In the genomic region with DNA sequence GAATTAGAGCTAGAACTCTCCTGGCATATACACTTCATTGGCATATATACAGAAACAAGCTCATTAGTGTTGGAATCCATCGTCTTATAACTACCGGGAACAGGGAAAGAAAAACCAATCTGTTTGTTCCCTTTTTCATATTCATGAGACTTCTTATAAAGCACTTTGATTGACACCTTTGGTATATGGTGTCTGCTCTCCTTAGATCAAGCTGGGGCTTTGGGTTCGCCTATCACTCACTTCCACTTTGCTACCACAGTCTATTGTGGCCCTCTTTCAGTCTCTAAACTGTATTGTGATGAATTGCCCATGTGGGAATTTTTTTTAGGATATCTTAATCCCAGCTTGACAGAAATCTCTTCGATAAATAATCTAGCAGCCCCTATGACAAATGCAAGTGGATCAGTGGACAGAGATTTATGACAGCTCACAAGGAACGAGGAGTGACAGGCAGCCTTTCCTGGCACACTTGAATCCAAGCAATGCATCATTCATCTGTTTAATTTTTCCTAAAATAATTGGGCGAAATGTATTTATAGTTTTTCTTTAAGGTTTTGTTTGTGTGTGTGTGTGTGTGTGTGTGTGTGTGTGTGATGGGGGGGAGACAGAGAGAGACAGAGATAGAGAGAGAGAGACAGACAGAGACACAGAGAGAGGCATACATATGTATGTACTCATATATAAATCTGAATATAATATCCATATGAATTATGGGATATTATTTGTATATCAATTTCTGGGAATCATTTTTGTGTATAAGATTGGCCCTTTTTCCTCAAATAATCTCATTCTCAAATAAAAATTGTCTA, we compare ENCODE assay signal across 19 mouse cellular contexts.
DNase-seq lines count a peak whose midpoint lies in the region; ATAC-seq and TF ChIP-seq lines count a peak whose summit lies in the region.
"Had no signal": no experiment of that assay in that cellular context is flagged by ENCODE, and none has a peak within 500 bp of the region (broad histone marks: within the 10 kb centered on the region; RNA-seq: fewer than 3 reads in every experiment).

No protein-coding gene starts in this region.

- H3K9me3 ChIP-seq in forebrain, embryonic 12.5 days, result no peaks in the 10 kb centered on the region
- H3K9me3 ChIP-seq in hindbrain, embryonic 14.5 days (ENCODE audit: control insufficient read depth, low read length), result no peaks in the 10 kb centered on the region
- H3K9me3 ChIP-seq in neural tube, embryonic 14.5 days (ENCODE audit: control insufficient read depth, low read length), result no peaks in the 10 kb centered on the region
- no peaks in the 10 kb centered on the region for H3K9me3 ChIP-seq in stomach, postnatal 0 days (ENCODE audit: control insufficient read depth, low read length)
- H3K9me3 ChIP-seq: intestine, embryonic 15.5 days; kidney, embryonic 15.5 days; liver, embryonic 15.5 days; stomach, embryonic 15.5 days had no signal

- no peak overlapping the region for H3K4me2 ChIP-seq in forebrain, embryonic 12.5 days
- H3K4me2 ChIP-seq in hindbrain, embryonic 14.5 days (replicated peaks), result no peak overlapping the region
- no peak overlapping the region for H3K4me2 ChIP-seq in neural tube, embryonic 14.5 days (ENCODE audit: low read depth, low read length)
- no peak overlapping the region for H3K4me2 ChIP-seq in stomach, postnatal 0 days (replicated peaks; ENCODE audit: low read depth)
- H3K4me2 ChIP-seq: intestine, embryonic 15.5 days; kidney, embryonic 15.5 days; liver, embryonic 15.5 days; stomach, embryonic 15.5 days had no signal

- WGBS in forebrain, embryonic 12.5 days, result 38% methylated on average over 6 of the region's 6 CpGs
- 34% methylated on average over 6 of the region's 6 CpGs for WGBS in hindbrain, embryonic 14.5 days
- WGBS in neural tube, embryonic 14.5 days, result 55% methylated on average over 6 of the region's 6 CpGs
- 66% methylated on average over 6 of the region's 6 CpGs for WGBS in stomach, postnatal 0 days

- H3K27me3 ChIP-seq in forebrain, embryonic 12.5 days, result no peaks in the 10 kb centered on the region
- H3K27me3 ChIP-seq in hindbrain, embryonic 14.5 days (ENCODE audit: control insufficient read depth, insufficient read depth, low read length), result no peaks in the 10 kb centered on the region
- H3K27me3 ChIP-seq in neural tube, embryonic 14.5 days (ENCODE audit: control insufficient read depth, insufficient read depth, low read length), result no peaks in the 10 kb centered on the region
- no peaks in the 10 kb centered on the region for H3K27me3 ChIP-seq in stomach, postnatal 0 days (ENCODE audit: control insufficient read depth, insufficient read depth, low read length)
- H3K27me3 ChIP-seq: intestine, embryonic 15.5 days; kidney, embryonic 15.5 days; liver, embryonic 15.5 days; stomach, embryonic 15.5 days had no signal

- H3K9ac ChIP-seq in forebrain, embryonic 12.5 days, result no peak overlapping the region
- no peak overlapping the region for H3K9ac ChIP-seq in hindbrain, embryonic 14.5 days
- H3K9ac ChIP-seq in neural tube, embryonic 14.5 days (replicated peaks; ENCODE audit: low read depth, low read length), result no peak overlapping the region
- no peak overlapping the region for H3K9ac ChIP-seq in stomach, postnatal 0 days (ENCODE audit: low read length)
- H3K9ac ChIP-seq: intestine, embryonic 15.5 days; kidney, embryonic 15.5 days; liver, embryonic 15.5 days; stomach, embryonic 15.5 days had no signal

- intact Hi-C loops in left cerebral cortex, adult 2 months (cut with DNase I), result no loop called here
- intact Hi-C loops in left cerebral cortex, postnatal 36 days (cut with DNase I), result no loop called here

- ATAC-seq in forebrain, embryonic 12.5 days (ENCODE audit: low FRiP score), result peak; percentile 76; the same call in 1 of the 2 replicates
- peak; percentile 61; the same call in 1 of the 2 replicates for ATAC-seq in hindbrain, embryonic 14.5 days (ENCODE audit: low FRiP score)
- 0 out of 2 replicates have a peak, but pooled peaks have one; percentile 34 for ATAC-seq in neural tube, embryonic 14.5 days (ENCODE audit: low read depth)
- ATAC-seq in stomach, postnatal 0 days (ENCODE audit: low FRiP score, low TSS enrichment), result no peak
- ATAC-seq: intestine, embryonic 15.5 days; lung, postnatal 0 days had no signal

- no peaks in the 10 kb centered on the region for H3K36me3 ChIP-seq in forebrain, embryonic 12.5 days (replicated peaks)
- no peaks in the 10 kb centered on the region for H3K36me3 ChIP-seq in hindbrain, embryonic 14.5 days (replicated peaks; ENCODE audit: control insufficient read depth, insufficient read depth)
- H3K36me3 ChIP-seq in neural tube, embryonic 14.5 days (ENCODE audit: control insufficient read depth, insufficient read depth, low read length), result no peaks in the 10 kb centered on the region
- no peaks in the 10 kb centered on the region for H3K36me3 ChIP-seq in stomach, postnatal 0 days (ENCODE audit: control insufficient read depth, insufficient read depth, low read length)
- H3K36me3 ChIP-seq: intestine, embryonic 15.5 days; kidney, embryonic 15.5 days; liver, embryonic 15.5 days; stomach, embryonic 15.5 days had no signal

- no peak for TF ChIP-seq EP300 in stomach, postnatal 0 days (optimal IDR thresholded peaks at IDR 0.05)

- DNase-seq in left cerebral cortex, adult 2 months (ENCODE audit: extremely low spot score in 1 of 2, low spot score in 2 of 2), result no peak
- DNase-seq in left cerebral cortex, postnatal 36 days (ENCODE audit: low spot score in 2 of 2), result no peak
- DNase-seq in hindbrain, embryonic 14.5 days (ENCODE audit: low spot score), result no peak
- DNase-seq in stomach, postnatal 0 days (ENCODE audit: low spot score), result no peak
- no peak for DNase-seq in layer of hippocampus, postnatal 14 days (ENCODE audit: low spot score in 2 of 2)
- DNase-seq: cerebellum, adult 9-10 months; gastrocnemius, postnatal 10 days; heart, adult 2 months; heart, postnatal 36 days; kidney, postnatal 4 days; right cerebral cortex, postnatal 25 days; thymus, adult 2 months had no signal

- H3K4me1 ChIP-seq in forebrain, embryonic 12.5 days, result peaks cover 20% of the 10 kb centered on the region
- no peaks in the 10 kb centered on the region; the same call in 1 of the 2 replicates for H3K4me1 ChIP-seq in hindbrain, embryonic 14.5 days (replicated peaks; ENCODE audit: control insufficient read depth, insufficient read depth, low read length)
- no peaks in the 10 kb centered on the region for H3K4me1 ChIP-seq in neural tube, embryonic 14.5 days (ENCODE audit: control insufficient read depth, insufficient read depth, low read length)
- H3K4me1 ChIP-seq in stomach, postnatal 0 days (replicated peaks; ENCODE audit: control insufficient read depth, insufficient read depth), result no peaks in the 10 kb centered on the region
- H3K4me1 ChIP-seq: intestine, embryonic 15.5 days; kidney, embryonic 15.5 days; liver, embryonic 15.5 days; stomach, embryonic 15.5 days had no signal

- TF ChIP-seq CTCF in left cerebral cortex, adult 2 months (IDR thresholded peaks at IDR 0.05), result no peak
- no peak for TF ChIP-seq CTCF in stomach, postnatal 0 days (IDR thresholded peaks at IDR 0.05; ENCODE audit: low read depth)

- H3K27ac ChIP-seq in left cerebral cortex, adult 2 months, result peak overlapping the region; percentile 49; the same call in 1 of the 2 replicates
- H3K27ac ChIP-seq in forebrain, embryonic 12.5 days, result peak overlapping the region; percentile 53; the same call in 1 of the 2 replicates
- peak overlapping the region; percentile 38; the same call in 1 of the 2 replicates for H3K27ac ChIP-seq in hindbrain, embryonic 14.5 days
- H3K27ac ChIP-seq in neural tube, embryonic 14.5 days (ENCODE audit: low read depth, low read length), result no peak overlapping the region
- H3K27ac ChIP-seq in stomach, postnatal 0 days (replicated peaks), result no peak overlapping the region
- H3K27ac ChIP-seq: heart, adult 2 months; intestine, embryonic 15.5 days; kidney, embryonic 15.5 days; liver, embryonic 15.5 days; stomach, embryonic 15.5 days had no signal

- H3K4me3 ChIP-seq in left cerebral cortex, adult 2 months, result no peak overlapping the region
- no peak overlapping the region for H3K4me3 ChIP-seq in forebrain, embryonic 12.5 days (replicated peaks)
- H3K4me3 ChIP-seq in hindbrain, embryonic 14.5 days (replicated peaks; ENCODE audit: low read length), result no peak overlapping the region
- H3K4me3 ChIP-seq in neural tube, embryonic 14.5 days (ENCODE audit: low read depth, low read length), result no peak overlapping the region
- no peak overlapping the region for H3K4me3 ChIP-seq in stomach, postnatal 0 days (ENCODE audit: low read depth, low read length)
- H3K4me3 ChIP-seq: heart, adult 2 months; intestine, embryonic 15.5 days; kidney, embryonic 15.5 days; liver, embryonic 15.5 days; stomach, embryonic 15.5 days had no signal

Comparison
In these comparisons a context has a peak if more than half of its experiments do, and no peak if none do; other contexts are left out.
1. H3K27ac ChIP-seq: peak in left cerebral cortex, adult 2 months (single experiment), forebrain, embryonic 12.5 days (single experiment) and hindbrain, embryonic 14.5 days (single experiment); none in neural tube, embryonic 14.5 days (single experiment) and stomach, postnatal 0 days (single experiment).